Mouse (Mus musculus): ENCODE measurements at regions not wholly inside any gene's neighbourhood (a gene's known extent, or its start where the extent isn't known, plus 50 kb on each side); places are given as distances from the start of the nearest gene placed in this dataset.

DNA sequence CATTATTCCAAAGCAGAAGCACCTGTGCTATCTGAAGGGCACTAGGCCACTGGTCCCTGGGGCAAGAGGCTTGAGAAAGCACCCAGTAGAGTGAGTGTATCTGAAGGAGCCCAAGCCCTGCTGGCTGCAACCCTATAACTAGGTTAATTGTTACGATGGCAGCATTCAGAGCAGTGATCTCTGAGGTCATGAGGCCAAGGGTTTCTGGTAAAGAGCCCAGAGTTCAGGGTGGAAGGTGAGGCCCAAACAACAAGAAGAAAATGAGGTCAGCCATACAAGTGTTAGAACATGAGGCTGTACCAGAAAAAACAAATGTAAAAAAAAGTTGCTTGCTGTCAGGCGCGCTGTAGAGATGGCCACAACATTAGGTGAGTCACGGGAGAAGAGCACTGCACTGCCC lies 53.5 kb upstream of the Adgrl2 start:
- TF ChIP-seq CTCF (IDR thresholded peaks at IDR 0.05) = no peak
- TF ChIP-seq EP300 (IDR thresholded peaks at IDR 0.05) = no peak

All from lung, postnatal 0 days (tissue).